Mouse (Mus musculus) heart, embryonic 10.5 days (tissue): Measurements from ENCODE around the gene Gpr37. TPM values are rescaled to one million over a fixed set of nuclear protein-coding genes. Genes with fewer than 3 reads are reported as not detected.

Experiments
- DNase-seq: peaks from one replicate; pipeline ENCODE4 v3.0.0-alpha.2; 2017; ENCODE audit warnings: low spot score
- H3K27ac ChIP-seq: fragments of 300-500 bp; sonication (generic); 2 replicates; pipeline ENCODE4 v1.5.1; 2016; ENCODE audit warnings: mild to moderate bottlenecking
- H3K27me3 ChIP-seq: fragments of 300-500 bp; sonication (generic); 2 replicates; pipeline ENCODE4 v1.6.1; 2016; ENCODE audit warnings: mild to moderate bottlenecking; ENCODE audit not compliant: poor library complexity, insufficient read depth, severe bottlenecking
- H3K36me3 ChIP-seq: fragments of 300-500 bp; sonication (generic); 2 replicates; pipeline ENCODE4 v1.6.1; 2016; ENCODE audit warnings: mild to moderate bottlenecking, moderate library complexity
- H3K4me1 ChIP-seq: fragments of 300-500 bp; sonication (generic); 2 replicates; pipeline ENCODE4 v1.6.1; 2016; ENCODE audit warnings: mild to moderate bottlenecking
- H3K4me3 ChIP-seq: fragments of 300-500 bp; sonication (generic); 2 replicates; pipeline ENCODE4 v1.5.1; 2016; ENCODE audit warnings: mild to moderate bottlenecking, moderate library complexity
- H3K9me3 ChIP-seq: fragments of 300-500 bp; sonication (generic); 2 replicates; pipeline ENCODE4 v1.6.1; 2016; ENCODE audit warnings: mild to moderate bottlenecking, moderate library complexity
- WGBS: fragments of 180-500 bp; shearing (Covaris S2); methylation state at CpG from one replicate; pipeline ENCODE4 v1.1.7; 2016; 5-methylcytosine and 5-hydroxymethylcytosine counted together
- polyA plus RNA-seq: library from polyadenylated mRNA; unstranded; fragments of >200 nt; fragmentation: Nextera tagmentation; extraction: Ambion mirVana; gene quantifications from 2 replicates; pipeline ENCODE4 v1.2.1, GENCODE M21; 2016

Gene Gpr37
- 0.38 and 0.91 TPM in 2 replicates for polyA plus RNA-seq

DNA sequence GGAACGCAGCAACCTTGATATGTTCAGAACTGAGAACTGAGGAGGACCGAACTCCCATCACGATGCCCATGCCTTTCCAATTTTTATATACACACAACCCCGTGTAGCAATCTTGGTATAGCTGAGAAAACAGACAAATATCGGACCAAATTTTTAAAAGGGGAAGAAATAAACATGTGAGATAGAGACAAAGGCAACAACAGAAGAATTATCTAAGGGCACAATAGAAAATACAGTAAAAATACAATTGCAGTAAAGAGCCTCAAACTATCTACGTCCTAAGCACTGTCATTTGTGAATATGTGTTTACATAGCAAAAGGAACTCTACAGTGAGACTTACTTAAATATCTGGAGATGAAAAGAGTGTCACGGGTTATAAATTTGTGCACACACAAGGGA, at the start of gene Gpr37:
Gene Gpr37, minus strand, starts transcription at position 101 of the 400 bp plus-strand sequence.
- no peak for DNase-seq
- Histone ChIP-seq H3K9me3 (no peaks in the 10 kb centered on the region), H3K27ac (peak within 1 kb of the TSS; percentile 72), H3K4me1 (peaks cover 10% of the 10 kb centered on the region), H3K27me3 (peaks cover 16% of the 10 kb centered on the region), H3K36me3 (no peaks in the 10 kb centered on the region), H3K4me3 (peak within 1 kb of the TSS; percentile 72)
- WGBS: 33% methylated on average over 7 of the region's 7 CpGs

DNA sequence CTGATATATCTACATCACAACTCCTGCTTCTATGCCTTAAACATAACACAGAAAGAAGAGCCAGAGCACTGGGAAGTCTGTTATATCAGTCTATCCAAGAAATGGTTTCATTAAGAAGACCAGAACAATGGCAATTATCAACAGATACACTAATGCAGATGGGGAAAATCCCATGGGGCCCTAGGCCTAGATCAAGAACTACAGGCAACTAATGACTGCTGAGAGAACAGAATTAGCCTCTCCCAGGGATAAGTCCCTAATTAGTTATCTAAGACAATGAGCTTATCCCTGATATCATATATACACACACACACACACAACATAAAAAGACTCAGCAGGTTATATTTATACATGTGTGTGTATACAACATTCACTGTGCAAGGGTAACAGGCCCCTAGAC, 46.0 kb upstream of the Gpr37 start:
- Histone ChIP-seq H3K36me3 (no peaks in the 10 kb centered on the region), H3K9me3 (no peaks in the 10 kb centered on the region), H3K27ac (no peak overlapping the region), H3K4me1 (no peaks in the 10 kb centered on the region), H3K27me3 (no peaks in the 10 kb centered on the region), H3K4me3 (no peak overlapping the region)
- no peak for DNase-seq

DNA sequence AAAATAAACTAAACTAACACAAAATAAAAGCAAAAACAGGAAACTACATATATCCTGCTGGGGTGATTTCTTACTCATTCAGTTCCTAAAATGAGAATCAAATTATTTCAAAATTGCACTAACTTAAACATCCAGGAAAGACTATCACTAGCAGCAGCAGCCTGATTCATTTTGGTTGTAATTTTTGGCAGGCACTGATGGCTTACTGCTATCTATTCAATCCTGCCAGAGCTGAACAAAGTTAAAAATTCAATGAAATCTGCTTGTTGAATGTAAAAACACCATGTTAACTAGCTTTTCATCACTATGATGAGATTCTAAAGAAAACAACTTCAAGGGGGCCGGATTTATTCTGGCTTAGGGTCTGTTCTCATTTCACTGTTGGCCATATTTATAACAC, 36.0 kb upstream of the Gpr37 start:
- H3K27me3 ChIP-seq: no peaks in the 10 kb centered on the region
- no peak overlapping the region for H3K4me3 ChIP-seq
- no peaks in the 10 kb centered on the region for H3K4me1 ChIP-seq
- 73% methylated on average over 1 of the region's 1 CpGs for WGBS
- DNase-seq: no peak
- H3K36me3 ChIP-seq: no peaks in the 10 kb centered on the region
- H3K9me3 ChIP-seq: no peaks in the 10 kb centered on the region
- no peak overlapping the region for H3K27ac ChIP-seq

DNA sequence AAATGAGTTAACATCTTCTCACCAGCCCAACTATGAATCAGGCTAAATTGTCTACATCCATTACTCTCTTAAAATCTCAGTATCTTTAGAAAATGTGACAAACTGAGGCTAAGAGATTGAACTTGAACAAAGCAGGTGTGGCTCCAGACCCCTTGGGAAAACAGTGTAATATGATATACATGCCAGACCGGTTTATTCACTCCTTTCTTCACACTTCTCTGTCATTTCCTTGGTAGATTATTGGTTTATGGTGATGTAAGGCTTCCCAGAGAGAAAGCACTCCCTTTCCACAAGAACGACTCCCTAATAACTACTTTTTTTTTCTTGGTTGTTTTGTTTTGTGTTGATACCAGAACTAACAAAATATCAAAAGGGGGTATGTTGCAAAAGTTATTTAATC, 20.1 kb upstream of the Gpr37 start:
- no peak for DNase-seq
- Histone ChIP-seq H3K27ac (no peak overlapping the region), H3K36me3 (no peaks in the 10 kb centered on the region), H3K27me3 (no peaks in the 10 kb centered on the region), H3K4me3 (no peak overlapping the region), H3K4me1 (no peaks in the 10 kb centered on the region), H3K9me3 (no peaks in the 10 kb centered on the region)
- WGBS: 12% methylated on average over 2 of the region's 2 CpGs

DNA sequence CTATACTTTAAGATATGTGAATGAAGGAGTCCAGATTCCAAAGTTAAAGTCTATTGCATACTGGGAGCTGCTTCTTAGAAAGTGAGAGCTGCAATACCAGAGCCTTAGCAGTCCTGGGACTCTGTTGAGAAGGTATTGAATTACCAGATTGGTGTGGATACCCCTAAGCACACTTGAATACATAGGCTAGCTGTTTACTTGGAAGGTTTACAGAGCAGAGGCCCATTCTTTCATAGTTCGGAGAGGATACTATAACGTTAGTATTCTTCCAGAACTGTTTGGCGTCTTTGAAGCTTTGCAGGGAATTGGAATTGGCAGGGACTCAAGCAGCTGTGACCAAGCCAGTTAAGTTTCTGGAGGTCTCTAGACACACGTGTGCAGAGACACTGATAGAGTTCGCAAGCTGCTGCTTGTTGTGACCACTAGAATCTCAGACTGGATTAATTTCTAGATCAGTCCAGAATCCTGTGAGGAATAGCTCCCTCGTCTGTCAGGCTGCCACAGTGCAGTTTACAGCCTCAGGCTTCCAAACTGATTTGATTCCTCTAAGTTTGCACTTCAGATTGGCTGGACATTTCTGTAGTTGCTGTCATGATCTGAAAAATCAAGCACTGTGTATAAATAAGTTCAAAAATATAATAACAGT, 18.8 kb upstream of the Gpr37 start:
- Histone ChIP-seq H3K9me3 (no peaks in the 10 kb centered on the region), H3K36me3 (no peaks in the 10 kb centered on the region), H3K4me3 (no peak overlapping the region), H3K27ac (no peak overlapping the region), H3K27me3 (no peaks in the 10 kb centered on the region), H3K4me1 (no peaks in the 10 kb centered on the region)
- DNase-seq: no peak
- 52% methylated on average over 6 of the region's 6 CpGs for WGBS

DNA sequence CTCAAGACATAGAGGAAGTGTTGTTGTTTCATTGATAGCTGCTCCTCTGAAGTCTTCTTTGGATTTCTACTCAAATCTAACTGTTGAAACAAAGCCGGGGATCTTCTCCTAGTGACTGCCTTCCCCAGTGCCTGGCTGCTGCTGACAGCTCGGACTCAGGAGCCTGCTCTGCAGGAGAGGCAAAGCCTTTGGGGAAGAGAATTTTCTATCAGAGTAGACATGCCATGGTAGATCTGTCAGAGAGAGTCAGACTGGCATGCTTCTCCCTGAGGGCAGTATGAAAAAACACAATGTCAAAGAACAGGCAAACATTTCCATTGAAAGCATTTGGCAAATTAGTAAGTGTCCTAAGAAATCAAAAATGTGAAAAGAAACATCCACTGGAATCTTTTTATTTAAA, 9.4 kb upstream of the Gpr37 start:
- Histone ChIP-seq H3K4me1 (no peaks in the 10 kb centered on the region), H3K4me3 (no peak overlapping the region), H3K27ac (no peak overlapping the region), H3K9me3 (no peaks in the 10 kb centered on the region), H3K27me3 (no peaks in the 10 kb centered on the region), H3K36me3 (no peaks in the 10 kb centered on the region)
- WGBS: 28% methylated on average over 2 of the region's 2 CpGs
- DNase-seq: no peak

DNA sequence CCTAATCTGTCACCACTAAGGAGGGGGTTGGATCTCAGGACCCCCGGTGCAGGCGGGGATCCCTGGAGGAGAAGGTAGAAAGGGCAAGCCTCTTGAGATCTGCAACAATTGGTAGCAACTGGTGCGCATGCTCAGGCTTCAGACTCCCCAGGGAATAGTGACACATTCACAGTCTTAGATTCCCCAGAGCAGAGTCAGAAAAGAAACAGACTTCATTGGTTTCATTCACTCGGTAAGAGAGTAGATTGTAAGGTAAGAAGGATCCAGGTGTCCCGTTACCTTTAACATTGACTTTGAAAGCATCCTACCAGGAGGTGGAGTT, 284 bp downstream of the Gpr37 start:
- Histone ChIP-seq H3K27ac (peak overlapping the region; percentile 72), H3K9me3 (no peaks in the 10 kb centered on the region), H3K27me3 (peaks cover 16% of the 10 kb centered on the region), H3K4me3 (peak overlapping the region; percentile 72), H3K36me3 (no peaks in the 10 kb centered on the region), H3K4me1 (peaks cover 10% of the 10 kb centered on the region)
- DNase-seq: peak; percentile 73
- 2% methylated on average over 5 of the region's 5 CpGs for WGBS

DNA sequence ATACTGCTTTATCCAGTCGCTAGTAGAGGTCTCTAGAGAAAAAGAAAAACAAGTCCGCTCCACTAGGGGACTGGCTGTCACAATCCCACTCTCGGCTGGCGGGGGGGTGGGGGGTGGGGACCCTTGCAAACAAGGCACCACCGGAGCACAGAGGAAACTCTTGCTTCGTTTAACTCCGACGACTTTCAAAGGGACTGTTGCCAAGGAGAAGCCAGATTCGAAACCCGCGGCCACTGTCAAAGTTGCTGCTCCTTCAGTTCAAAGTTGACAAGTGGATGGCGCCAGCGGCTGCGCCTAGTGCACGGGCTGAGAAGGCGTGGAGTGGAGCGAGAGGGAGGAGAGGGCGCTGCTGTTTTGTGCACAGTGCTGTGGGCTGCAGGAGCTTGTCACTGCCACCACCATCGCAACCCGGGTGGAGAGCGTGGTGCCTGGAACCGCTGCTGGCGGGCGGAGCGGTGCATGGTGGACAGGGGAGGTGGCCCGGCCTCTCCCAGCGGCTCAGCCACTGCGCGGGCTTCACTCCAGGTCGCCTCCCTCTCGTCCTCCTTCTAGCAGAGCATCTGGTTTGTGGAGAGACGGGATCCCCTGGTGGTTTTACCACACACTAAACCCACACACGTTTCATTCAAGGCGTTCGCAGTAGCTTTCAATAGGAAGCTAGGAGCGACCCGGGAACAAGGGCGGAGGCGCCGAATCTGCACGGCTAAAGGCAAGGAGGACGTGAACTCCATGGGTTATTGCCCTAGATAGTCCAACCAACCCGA, 827 bp downstream of the Gpr37 start:
- Histone ChIP-seq H3K36me3 (no peaks in the 10 kb centered on the region), H3K4me1 (peaks cover 10% of the 10 kb centered on the region), H3K27me3 (peaks cover 16% of the 10 kb centered on the region), H3K4me3 (peak overlapping the region; percentile 72), H3K9me3 (no peaks in the 10 kb centered on the region), H3K27ac (peak overlapping the region; percentile 72)
- under 1% methylated on average over 43 of the region's 43 CpGs for WGBS
- peak; percentile 78 for DNase-seq

DNA sequence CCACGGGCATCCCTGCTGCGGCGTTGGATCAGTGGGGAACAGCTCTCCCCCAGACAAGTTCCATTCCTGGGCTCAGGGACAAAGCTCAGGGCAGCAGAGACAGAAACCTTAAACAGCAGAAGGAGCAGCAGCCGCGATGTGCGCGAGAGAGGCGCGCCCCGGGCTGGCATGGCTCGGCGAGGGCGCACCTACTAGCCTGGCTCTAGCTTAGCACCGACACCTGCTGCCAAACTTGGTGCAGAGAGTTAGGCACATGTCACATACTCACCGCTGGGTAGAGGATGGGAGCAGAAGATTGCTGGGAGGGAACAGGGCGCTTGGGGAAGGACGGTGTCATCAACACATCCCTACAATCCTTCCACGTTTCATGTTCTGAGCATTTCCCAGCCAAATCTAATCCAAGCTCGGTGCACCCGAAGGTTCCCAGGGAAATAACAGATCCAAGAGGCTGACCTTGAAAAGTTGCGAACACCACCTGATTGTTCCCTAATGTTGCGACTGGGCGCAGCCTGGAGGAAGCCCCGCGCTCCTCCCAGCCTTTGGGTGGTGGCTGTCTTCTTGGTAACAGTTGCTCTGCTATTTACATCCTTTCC, 1.5 kb downstream of the Gpr37 start:
- WGBS: 1% methylated on average over 25 of the region's 25 CpGs
- peak; percentile 73 for DNase-seq
- H3K36me3 ChIP-seq: no peaks in the 10 kb centered on the region
- H3K27me3 ChIP-seq: peaks cover 16% of the 10 kb centered on the region
- no peaks in the 10 kb centered on the region for H3K9me3 ChIP-seq
- no peak overlapping the region for H3K27ac ChIP-seq
- peak overlapping the region; percentile 72 for H3K4me3 ChIP-seq
- H3K4me1 ChIP-seq: peaks cover 10% of the 10 kb centered on the region

DNA sequence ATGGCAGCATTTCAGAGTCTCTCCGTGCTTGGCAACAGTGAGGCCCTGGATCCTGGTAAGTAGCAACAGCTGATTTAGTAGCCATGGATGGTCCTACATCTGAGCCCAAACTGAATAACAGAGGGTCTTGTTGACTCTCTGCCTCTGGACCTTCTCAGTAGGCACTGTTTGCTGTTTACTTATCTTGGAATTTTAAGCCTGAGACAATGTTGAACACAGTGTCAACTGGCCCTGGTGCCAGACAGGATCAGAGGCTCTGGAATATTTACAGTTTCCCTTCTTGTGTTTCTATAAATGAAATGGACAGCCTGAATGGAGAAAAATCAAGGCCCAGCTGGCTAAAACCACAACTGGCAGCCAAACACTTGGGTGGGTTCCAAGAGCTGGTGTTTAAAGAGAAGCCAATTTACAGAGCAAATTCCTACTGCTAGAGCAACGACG, 3.7 kb downstream of the Gpr37 start:
- peaks cover 10% of the 10 kb centered on the region for H3K4me1 ChIP-seq
- no peaks in the 10 kb centered on the region for H3K36me3 ChIP-seq
- no peak for DNase-seq
- H3K27me3 ChIP-seq: peaks cover 16% of the 10 kb centered on the region
- 63% methylated on average over 3 of the region's 3 CpGs for WGBS
- no peaks in the 10 kb centered on the region for H3K9me3 ChIP-seq
- H3K27ac ChIP-seq: no peak overlapping the region
- no peak overlapping the region for H3K4me3 ChIP-seq

DNA sequence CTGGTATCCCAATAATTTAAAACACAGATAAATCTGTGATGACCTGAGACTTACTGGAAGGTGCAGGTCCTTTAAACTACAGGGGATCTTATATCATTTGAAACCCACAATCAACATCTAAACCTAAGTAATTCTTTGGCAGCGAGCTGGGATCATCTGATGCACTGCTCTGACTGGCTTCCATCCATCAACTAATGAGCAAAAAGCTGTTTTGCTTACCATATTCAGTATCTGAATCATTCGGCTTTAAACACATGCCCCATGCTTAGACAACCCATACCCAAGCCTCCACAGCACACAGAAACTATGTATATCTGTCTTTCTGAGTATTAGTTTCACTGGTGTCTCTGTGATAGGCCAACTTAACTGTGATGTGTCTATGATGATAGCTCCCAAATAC, 6.1 kb downstream of the Gpr37 start:
- no peak overlapping the region for H3K27ac ChIP-seq
- DNase-seq: no peak
- no peak overlapping the region for H3K4me3 ChIP-seq
- no peaks in the 10 kb centered on the region for H3K9me3 ChIP-seq
- WGBS: 76% methylated on average over 2 of the region's 2 CpGs
- H3K36me3 ChIP-seq: no peaks in the 10 kb centered on the region
- peaks cover 16% of the 10 kb centered on the region for H3K27me3 ChIP-seq
- peaks cover 7% of the 10 kb centered on the region for H3K4me1 ChIP-seq

DNA sequence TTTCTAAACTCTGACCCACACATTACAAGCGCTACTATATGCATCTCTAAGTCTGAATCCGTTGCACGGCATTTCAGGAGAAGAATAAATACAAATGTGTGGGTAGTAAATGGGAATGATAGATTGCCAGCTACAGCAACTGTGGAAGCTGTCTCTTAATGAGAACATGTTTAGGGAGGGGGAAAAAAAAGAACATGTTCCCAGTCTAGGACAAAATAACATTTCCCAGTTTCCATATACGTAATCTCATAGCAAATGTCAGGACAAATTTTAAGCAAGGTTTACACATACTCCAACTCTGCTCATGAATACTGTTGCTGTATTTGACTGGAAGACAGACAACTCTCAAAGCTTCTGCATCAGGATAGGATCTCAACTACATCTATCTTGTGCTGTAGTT, 15.4 kb downstream of the Gpr37 start:
- H3K4me1 ChIP-seq: 0 out of 2 replicates have a peak, but pooled peaks cover 2% of the 10 kb centered on the region
- 88% methylated on average over 4 of the region's 4 CpGs for WGBS
- H3K27me3 ChIP-seq: no peaks in the 10 kb centered on the region
- no peak overlapping the region for H3K4me3 ChIP-seq
- no peak overlapping the region for H3K27ac ChIP-seq
- no peak for DNase-seq
- no peaks in the 10 kb centered on the region for H3K36me3 ChIP-seq
- no peaks in the 10 kb centered on the region for H3K9me3 ChIP-seq

DNA sequence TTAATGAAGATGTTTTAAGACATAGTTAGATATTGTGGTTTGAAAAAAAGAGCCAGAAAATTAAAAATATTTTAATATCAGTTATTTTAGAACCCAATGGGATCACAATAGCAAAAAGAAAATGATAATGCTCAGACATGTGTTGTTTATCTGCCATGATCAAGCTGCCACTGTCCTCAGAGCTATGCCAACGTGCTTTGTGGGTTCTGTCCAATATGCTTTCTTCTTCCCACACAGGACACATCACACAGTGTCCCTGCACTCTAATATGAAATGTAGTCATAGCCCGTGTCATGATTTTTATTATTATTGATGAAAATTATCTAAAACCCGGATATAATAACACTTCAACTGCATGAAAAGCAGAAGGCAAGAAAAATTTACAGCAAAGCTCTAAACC, 16.7 kb downstream of the Gpr37 start:
- WGBS: 61% methylated on average over 3 of the region's 3 CpGs

More for the DNA sequence above, 16.7 kb downstream of the Gpr37 start:
- no peaks in the 10 kb centered on the region for H3K36me3 ChIP-seq
- no peak overlapping the region for H3K4me3 ChIP-seq
- DNase-seq: no peak
- peaks cover 4% of the 10 kb centered on the region; the same call in 1 of the 2 replicates for H3K4me1 ChIP-seq
- H3K27ac ChIP-seq: no peak overlapping the region
- no peaks in the 10 kb centered on the region for H3K27me3 ChIP-seq
- H3K9me3 ChIP-seq: no peaks in the 10 kb centered on the region
